Mouse (Mus musculus): ENCODE results near the gene Tcf7l1. TPM values are rescaled to one million over a fixed set of nuclear protein-coding genes. Genes with fewer than 3 reads are reported as not detected.

Tcf7l1 gene
- polyA plus RNA-seq, 1 experiment = 0.12 TPM

DNA sequence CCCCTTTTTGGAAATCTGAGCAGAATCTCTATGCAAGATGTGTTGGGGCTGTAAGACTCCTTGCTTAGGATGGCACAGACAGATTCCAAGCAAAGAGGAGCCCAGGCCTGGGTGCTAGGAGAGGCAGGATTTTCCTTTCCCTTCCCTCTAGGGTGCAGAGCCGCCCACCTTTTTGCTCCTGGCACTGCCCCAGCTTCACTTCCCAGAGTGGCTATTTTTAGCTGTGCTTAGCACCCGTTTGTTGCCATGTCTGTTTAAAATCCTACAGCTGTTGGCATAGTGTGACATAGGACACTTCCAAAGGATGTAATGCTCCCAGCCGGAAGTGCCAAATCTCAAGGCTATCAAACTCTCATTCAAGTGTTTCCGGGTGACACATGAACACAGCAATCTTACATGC lies 74.3 kb downstream of the Tcf7l1 start:
- no peak overlapping the region for H3K4me3 ChIP-seq (replicated peaks)
- no peaks in the 10 kb centered on the region for H3K4me1 ChIP-seq
- no peaks in the 10 kb centered on the region for H3K9me3 ChIP-seq
- H3K36me3 ChIP-seq (replicated peaks; ENCODE audit: low read length) = no peaks in the 10 kb centered on the region
- TF ChIP-seq FLI1 (IDR thresholded peaks at IDR 0.05; ENCODE audit: low read length) (no peak), GATA1 (IDR thresholded peaks at IDR 0.05; ENCODE audit: borderline replicate concordance, low read length) (no peak)
- peaks cover 18% of the 10 kb centered on the region for H3K27me3 ChIP-seq (replicated peaks)

DNA sequence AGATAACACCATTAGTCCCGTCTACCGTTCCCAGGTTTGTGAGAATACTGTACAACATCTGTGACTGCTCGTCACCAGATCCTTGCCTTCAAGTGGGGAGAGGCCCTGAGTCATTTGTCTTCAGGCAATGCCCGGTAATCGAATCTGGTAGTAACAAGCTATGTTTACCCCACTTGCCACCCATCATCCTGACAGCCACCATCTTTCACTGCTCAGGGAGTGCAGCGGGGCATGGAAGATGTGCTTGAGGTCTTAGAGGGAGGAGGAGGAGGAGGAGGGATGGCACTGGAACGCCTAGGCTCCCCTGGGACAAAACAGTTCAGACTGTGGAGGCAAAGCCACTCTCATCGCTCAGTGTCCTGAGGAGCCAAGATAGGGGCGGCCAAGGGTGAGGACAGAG lies 74.8 kb downstream of the Tcf7l1 start:
- no peaks in the 10 kb centered on the region for H3K9me3 ChIP-seq

DNA sequence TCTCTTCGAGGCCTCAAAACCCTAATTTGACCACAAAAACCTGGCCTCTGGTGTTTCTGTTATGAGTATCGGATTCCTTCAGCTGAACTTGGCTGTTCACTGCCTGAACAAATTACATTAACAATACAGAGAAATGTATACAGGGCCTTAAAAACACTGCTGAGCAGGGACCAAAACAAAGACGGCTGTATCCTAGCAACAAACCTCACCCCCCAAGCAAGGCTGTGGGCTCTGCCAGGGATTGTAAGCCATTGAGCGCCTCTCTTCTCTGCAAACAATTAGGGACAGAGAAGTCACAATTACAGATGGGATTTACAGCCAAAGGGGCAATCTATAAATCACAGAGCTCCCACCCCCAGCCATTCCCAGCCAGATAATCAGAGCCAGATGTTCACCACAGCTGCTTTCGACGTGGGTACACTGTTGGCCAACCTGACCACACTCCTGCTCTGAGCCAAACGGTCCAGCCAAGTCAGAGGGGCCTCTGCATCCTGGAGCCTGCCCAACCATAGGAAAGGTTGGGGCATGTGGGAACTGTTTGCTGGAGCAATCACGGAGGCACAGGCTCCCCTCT lies 77.5 kb downstream of the Tcf7l1 start:
- TF ChIP-seq FLI1 (IDR thresholded peaks at IDR 0.05; ENCODE audit: low read length) (no peak), GATA1 (IDR thresholded peaks at IDR 0.05; ENCODE audit: borderline replicate concordance, low read length) (no peak)
- H3K9me3 ChIP-seq = no peaks in the 10 kb centered on the region
- no peaks in the 10 kb centered on the region for H3K36me3 ChIP-seq (replicated peaks; ENCODE audit: low read length)
- no peak overlapping the region for H3K4me3 ChIP-seq (replicated peaks)
- peaks cover 20% of the 10 kb centered on the region for H3K27me3 ChIP-seq (replicated peaks)
- no peaks in the 10 kb centered on the region for H3K4me1 ChIP-seq

More for the DNA sequence above, 74.8 kb downstream of the Tcf7l1 start:
- peaks cover 14% of the 10 kb centered on the region for H3K27me3 ChIP-seq (replicated peaks)
- TF ChIP-seq GATA1 (IDR thresholded peaks at IDR 0.05; ENCODE audit: borderline replicate concordance, low read length) (no peak), FLI1 (IDR thresholded peaks at IDR 0.05; ENCODE audit: low read length) (no peak)
- H3K4me3 ChIP-seq (replicated peaks) = no peak overlapping the region
- no peaks in the 10 kb centered on the region for H3K4me1 ChIP-seq
- H3K36me3 ChIP-seq (replicated peaks; ENCODE audit: low read length) = no peaks in the 10 kb centered on the region

DNA sequence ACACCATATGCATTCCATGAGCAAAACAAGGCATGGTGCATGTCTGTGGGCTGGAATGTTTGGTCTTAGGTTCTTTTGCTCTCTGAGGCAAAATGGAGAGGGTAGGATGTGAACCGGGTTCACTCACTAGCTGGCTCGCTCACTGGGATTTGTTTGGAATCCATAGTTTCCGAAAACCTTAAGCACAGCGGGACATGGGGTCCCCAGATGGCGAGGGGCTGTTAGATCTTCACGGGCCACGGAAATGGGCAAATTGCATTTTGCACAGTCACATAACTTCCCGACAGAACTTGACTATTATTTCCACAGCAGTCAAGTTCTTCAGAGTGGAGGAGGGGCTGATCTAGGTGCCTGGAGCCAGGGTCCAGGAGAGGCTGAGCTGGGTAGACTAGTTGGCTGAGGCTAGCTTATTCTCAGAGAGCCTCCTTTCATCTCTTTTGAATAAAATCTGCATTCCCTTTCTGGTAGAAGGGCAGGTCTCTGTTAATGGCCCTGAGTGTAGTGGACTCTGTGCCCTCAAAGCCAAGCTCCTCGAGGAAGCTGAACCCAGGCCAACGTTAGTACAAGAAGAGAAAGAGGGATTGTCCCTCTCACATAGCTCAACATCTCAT lies 78.1 kb downstream of the Tcf7l1 start:
- Histone ChIP-seq H3K4me1 (no peaks in the 10 kb centered on the region), H3K36me3 (replicated peaks; ENCODE audit: low read length) (no peaks in the 10 kb centered on the region), H3K27me3 (replicated peaks) (peaks cover 24% of the 10 kb centered on the region), H3K4me3 (replicated peaks) (no peak overlapping the region), H3K9me3 (no peaks in the 10 kb centered on the region)
- TF ChIP-seq GATA1 (IDR thresholded peaks at IDR 0.05; ENCODE audit: borderline replicate concordance, low read length) = no peak
- TF ChIP-seq FLI1 (IDR thresholded peaks at IDR 0.05; ENCODE audit: low read length) = no peak

DNA sequence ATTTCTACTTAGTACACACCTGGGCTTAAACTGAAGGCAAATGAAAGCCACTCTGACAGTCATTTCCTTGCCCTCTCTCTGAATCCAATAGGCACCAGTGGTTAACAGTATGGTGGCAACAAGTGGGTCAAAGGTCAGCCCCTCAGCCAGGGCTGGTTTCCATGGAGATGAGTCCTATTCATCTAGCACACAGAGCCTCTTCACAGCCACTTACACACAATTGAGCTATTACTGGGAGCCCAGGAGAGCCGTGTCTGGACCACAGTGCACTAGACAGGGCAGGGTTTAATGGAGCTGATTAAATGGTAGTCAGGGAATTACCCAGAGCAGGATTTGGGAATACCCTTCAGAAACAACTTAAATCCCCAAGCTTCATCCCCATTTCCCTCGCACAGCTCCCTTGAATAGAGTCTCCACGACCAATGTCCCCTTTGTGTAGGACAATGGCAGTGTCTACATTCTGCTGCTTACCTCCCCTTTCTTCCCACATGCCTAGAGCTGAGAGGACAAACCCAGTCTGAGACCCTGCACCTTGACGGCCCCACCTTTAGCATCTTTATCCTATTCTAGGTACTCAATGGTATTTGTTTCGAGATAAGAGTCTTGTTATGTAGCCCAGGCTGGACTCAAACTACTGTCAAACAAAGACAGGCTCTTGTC lies 89.5 kb downstream of the Tcf7l1 start:
- H3K27me3 ChIP-seq (replicated peaks) = peaks cover 28% of the 10 kb centered on the region
- H3K36me3 ChIP-seq (replicated peaks; ENCODE audit: low read length) = no peaks in the 10 kb centered on the region
- peaks cover 4% of the 10 kb centered on the region; the same call in 1 of the 2 replicates for H3K9me3 ChIP-seq
- no peaks in the 10 kb centered on the region for H3K4me1 ChIP-seq
- TF ChIP-seq GATA1 (IDR thresholded peaks at IDR 0.05; ENCODE audit: borderline replicate concordance, low read length) (no peak), FLI1 (IDR thresholded peaks at IDR 0.05; ENCODE audit: low read length) (no peak)
- no peak overlapping the region for H3K4me3 ChIP-seq (replicated peaks)

DNA sequence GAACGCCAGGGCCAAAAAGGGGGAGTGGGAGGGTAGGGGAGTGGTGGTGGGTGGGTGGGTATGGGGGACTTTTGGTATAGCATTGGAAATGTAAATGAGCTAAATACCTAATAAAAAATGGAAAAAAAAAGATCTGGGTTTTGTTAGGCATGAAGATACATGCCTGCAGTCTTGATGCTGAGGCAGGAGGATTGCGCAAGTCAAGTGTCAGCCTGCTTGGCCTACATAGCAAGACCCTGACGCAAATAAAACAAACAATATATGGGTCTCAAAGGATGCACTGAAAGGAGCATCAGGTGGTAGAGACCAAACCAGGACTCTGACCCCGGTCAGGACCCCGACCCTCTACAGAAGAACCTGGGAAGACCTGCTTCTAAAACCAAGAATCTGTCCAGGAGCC lies 90.5 kb downstream of the Tcf7l1 start:
- Histone ChIP-seq H3K4me1 (no peaks in the 10 kb centered on the region), H3K36me3 (replicated peaks; ENCODE audit: low read length) (no peaks in the 10 kb centered on the region), H3K27me3 (replicated peaks) (peaks cover 29% of the 10 kb centered on the region), H3K9me3 (peaks cover 4% of the 10 kb centered on the region; the same call in 1 of the 2 replicates), H3K4me3 (replicated peaks) (no peak overlapping the region)
- no peak for TF ChIP-seq GATA1 (IDR thresholded peaks at IDR 0.05; ENCODE audit: borderline replicate concordance, low read length)
- no peak for TF ChIP-seq FLI1 (IDR thresholded peaks at IDR 0.05; ENCODE audit: low read length)

DNA sequence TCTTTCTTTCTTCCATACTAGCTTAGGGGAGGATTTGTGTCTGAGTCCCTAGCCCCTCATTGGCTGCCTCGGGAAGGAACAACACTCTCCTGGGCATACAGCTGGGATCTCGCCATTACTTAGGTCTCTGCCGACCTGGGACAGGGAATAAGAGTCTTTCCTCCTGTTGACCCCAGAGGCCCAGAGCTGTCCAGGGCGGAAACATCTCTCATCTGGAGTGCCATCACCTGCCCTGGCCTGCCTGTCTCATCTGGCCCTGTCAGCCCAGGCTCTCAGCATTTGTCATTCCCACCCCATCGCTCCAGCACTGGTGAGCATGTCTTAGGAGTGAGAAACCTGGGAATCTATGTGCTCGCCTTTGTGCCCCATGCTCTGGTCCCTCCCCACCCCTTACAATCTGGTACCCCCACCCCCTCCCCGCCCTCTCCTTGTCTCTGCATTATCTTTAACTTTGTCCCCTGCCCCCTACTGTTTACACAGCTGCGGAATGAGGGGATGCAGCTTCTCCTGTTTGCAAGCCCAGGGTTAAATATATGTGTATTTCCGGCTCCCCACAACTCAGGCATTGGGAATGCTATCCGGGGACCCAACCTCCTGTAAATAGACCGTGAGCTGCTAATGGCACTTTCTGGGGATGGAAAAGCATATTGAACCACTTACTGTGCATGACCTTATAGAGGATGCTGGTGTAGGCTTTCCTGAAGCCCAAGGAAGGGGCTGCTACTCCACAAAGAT lies 92.3 kb downstream of the Tcf7l1 start:
- no peak overlapping the region for H3K4me3 ChIP-seq (replicated peaks)
- no peaks in the 10 kb centered on the region for H3K4me1 ChIP-seq
- H3K9me3 ChIP-seq = peaks cover 4% of the 10 kb centered on the region; the same call in 1 of the 2 replicates
- peaks cover 34% of the 10 kb centered on the region for H3K27me3 ChIP-seq (replicated peaks)
- no peak for TF ChIP-seq GATA1 (IDR thresholded peaks at IDR 0.05; ENCODE audit: borderline replicate concordance, low read length)
- no peak for TF ChIP-seq FLI1 (IDR thresholded peaks at IDR 0.05; ENCODE audit: low read length)
- H3K36me3 ChIP-seq (replicated peaks; ENCODE audit: low read length) = no peaks in the 10 kb centered on the region

DNA sequence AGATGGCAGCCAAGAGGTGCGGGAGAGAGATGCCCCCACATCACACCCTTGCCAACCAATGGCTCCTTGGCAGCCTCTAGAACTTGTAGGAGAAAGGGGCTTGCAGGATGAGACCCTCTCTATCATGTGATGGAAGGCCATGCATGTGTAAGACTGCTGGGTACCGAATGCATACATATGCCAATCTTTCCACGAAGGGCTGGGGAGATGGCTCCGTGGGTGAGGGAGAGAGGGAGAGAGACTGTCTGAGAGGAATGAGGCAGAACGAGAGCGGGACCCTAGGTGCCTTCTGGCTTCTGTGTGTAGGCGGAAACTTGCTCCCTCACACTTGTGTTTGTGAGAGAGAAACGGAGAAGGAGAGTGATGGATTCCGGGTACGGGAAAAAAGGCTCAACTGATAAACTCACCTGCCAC lies 94.3 kb downstream of the Tcf7l1 start:
- Histone ChIP-seq H3K4me1 (no peaks in the 10 kb centered on the region), H3K4me3 (replicated peaks) (no peak overlapping the region), H3K27me3 (replicated peaks) (peaks cover 51% of the 10 kb centered on the region), H3K9me3 (no peaks in the 10 kb centered on the region), H3K36me3 (replicated peaks; ENCODE audit: low read length) (no peaks in the 10 kb centered on the region)
- no peak for TF ChIP-seq FLI1 (IDR thresholded peaks at IDR 0.05; ENCODE audit: low read length)
- no peak for TF ChIP-seq GATA1 (IDR thresholded peaks at IDR 0.05; ENCODE audit: borderline replicate concordance, low read length)

DNA sequence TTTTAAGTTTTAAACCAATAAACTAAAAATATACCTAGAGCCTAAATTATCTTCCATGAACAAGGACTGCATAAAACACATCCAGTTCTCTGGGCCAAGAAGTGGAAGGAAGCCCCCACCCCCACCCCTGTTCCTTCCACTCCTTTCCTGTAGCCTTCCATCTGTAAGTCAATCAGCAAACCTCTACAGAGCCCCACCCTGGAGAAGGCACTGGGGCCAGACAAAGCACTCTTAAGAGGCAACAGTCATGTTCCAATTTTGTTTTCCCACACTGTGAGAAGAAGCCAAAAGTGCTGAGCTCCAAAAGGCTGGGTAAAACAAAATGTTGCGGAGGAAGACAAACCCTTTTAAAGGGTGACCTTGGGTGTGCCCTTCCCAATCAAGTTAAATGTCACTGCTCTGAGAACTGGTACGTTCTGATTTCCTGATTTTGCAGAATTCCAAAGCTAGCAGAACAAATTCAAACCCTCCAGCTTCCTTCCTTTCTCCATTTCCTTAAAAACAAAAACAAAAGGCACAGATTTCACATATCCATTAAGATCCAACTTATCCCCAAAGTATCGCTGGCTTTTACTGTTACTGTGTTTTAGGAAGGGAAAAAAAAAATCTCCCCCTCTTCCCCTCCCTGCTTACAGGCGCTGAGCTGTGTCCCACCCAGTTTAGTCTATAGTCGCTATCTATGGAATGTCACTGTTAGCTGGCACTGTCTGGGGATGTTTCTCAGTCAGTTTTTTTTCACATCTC lies 94.8 kb downstream of the Tcf7l1 start:
- Histone ChIP-seq H3K9me3 (no peaks in the 10 kb centered on the region), H3K4me3 (replicated peaks) (no peak overlapping the region), H3K4me1 (peaks cover under 1% of the 10 kb centered on the region; the same call in 1 of the 2 replicates), H3K36me3 (replicated peaks; ENCODE audit: low read length) (no peaks in the 10 kb centered on the region), H3K27me3 (replicated peaks) (peaks cover 51% of the 10 kb centered on the region)
- TF ChIP-seq FLI1 (IDR thresholded peaks at IDR 0.05; ENCODE audit: low read length) = no peak
